Mouse (Mus musculus) intestine, embryonic 14.5 days (tissue): ENCODE results near the gene Vasn. TPM values are rescaled to one million over a fixed set of nuclear protein-coding genes. Genes with fewer than 3 reads are reported as not detected.
"Not testable (repeated sequence)": the region's sequence is repeated elsewhere in the genome, so short reads cannot be mapped to it uniquely, and the experiment has no call there.

ENCODE experiments used
- ATAC-seq: fragments of 200-750 bp; cut with Nextera tagmentation; replicated peaks from 2 replicates; pipeline ENCODE4 v1.8.0; 2017; ENCODE audit warnings: low read depth, moderate number of reproducible peaks, moderate TSS enrichment, moderate library complexity; ENCODE audit not compliant: low FRiP score, low TSS enrichment
- DNase-seq: peaks from one replicate; pipeline ENCODE4 v3.0.0-alpha.2; 2018; ENCODE audit warnings: low spot score
- H3K27ac ChIP-seq: fragments of 300-500 bp; sonication (generic); 2 replicates; pipeline ENCODE4 v1.5.1; 2014; ENCODE audit warnings: low read depth, mild to moderate bottlenecking, control low read depth
- H3K27me3 ChIP-seq: fragments of 300-500 bp; sonication (generic); replicated peaks from 2 replicates; pipeline ENCODE4 v1.6.1; 2014; ENCODE audit warnings: low read length, control low read depth; ENCODE audit not compliant: control insufficient read depth, insufficient read depth
- H3K36me3 ChIP-seq: fragments of 300-500 bp; sonication (generic); 2 replicates; pipeline ENCODE4 v1.6.1; 2014; ENCODE audit warnings: low read length, control low read depth; ENCODE audit not compliant: control insufficient read depth, insufficient read depth
- H3K4me1 ChIP-seq: fragments of 300-500 bp; sonication (generic); replicated peaks from 2 replicates; pipeline ENCODE4 v1.6.1; 2014; ENCODE audit warnings: low read length, control low read depth, mixed read lengths; ENCODE audit not compliant: control insufficient read depth, insufficient read depth
- H3K4me2 ChIP-seq: fragments of 300-500 bp; sonication (generic); 2 replicates; pipeline ENCODE4 v1.6.1; 2014; ENCODE audit warnings: low read length
- H3K4me3 ChIP-seq: fragments of 300-500 bp; sonication (generic); 2 replicates; pipeline ENCODE4 v1.5.1; 2014; ENCODE audit warnings: low read depth, low read length, control low read depth, mixed read lengths
- H3K9ac ChIP-seq: fragments of 300-500 bp; sonication (generic); 2 replicates; pipeline ENCODE4 v1.6.1; 2014; ENCODE audit warnings: mild to moderate bottlenecking, low read length
- H3K9me3 ChIP-seq: fragments of 300-500 bp; sonication (generic); 2 replicates; pipeline ENCODE4 v1.6.1; 2016; ENCODE audit warnings: low read length, control low read depth; ENCODE audit not compliant: control insufficient read depth
- WGBS: fragments of 180-500 bp; shearing (Covaris S2); extraction: QIAGEN DNeasy Blood & Tissue Kit; methylation state at CpG from one replicate; pipeline ENCODE4 v1.1.7; 2014; 5-methylcytosine and 5-hydroxymethylcytosine counted together
- polyA plus RNA-seq: library from polyadenylated mRNA; unstranded; fragments of >200 nt; fragmentation: Nextera tagmentation; extraction: Ambion mirVana; gene quantifications from 2 replicates; pipeline ENCODE4 v1.2.1, GENCODE M21; 2014

Vasn gene
- polyA plus RNA-seq, 1 experiment from 2014 or later, result 17.1 TPM

DNA sequence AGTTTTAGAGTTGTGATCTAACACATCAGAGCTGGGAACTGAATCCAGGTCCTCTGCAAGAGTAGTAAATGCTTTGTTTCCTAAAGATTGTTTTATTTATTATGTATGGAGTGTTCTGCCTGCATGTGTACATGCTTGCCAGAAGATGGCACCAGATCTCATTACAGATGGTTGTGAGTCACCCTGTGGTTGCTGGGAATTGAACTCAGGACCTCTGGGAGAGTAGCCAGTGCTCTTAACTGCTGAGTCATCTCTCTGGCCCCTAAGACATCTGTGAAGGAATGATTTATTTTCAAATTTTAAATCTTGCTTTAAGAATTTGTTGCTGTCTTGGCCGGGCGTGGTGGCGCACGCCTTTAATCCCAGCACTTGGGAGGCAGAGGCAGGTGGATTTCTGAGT lies 49.6 kb downstream of the Vasn start:
- H3K27me3 ChIP-seq, ATAC-seq, DNase-seq, H3K9ac ChIP-seq, H3K4me3 ChIP-seq, H3K4me1 ChIP-seq, H3K9me3 ChIP-seq, H3K27ac ChIP-seq, H3K4me2 ChIP-seq: not testable (repeated sequence)
- peaks cover 75% of the 10 kb centered on the region for H3K36me3 ChIP-seq
- WGBS, result 95% methylated on average over 4 of the region's 4 CpGs

Other genes starting within 250 kb of the Vasn start
- 1.6 and 2.2 TPM in 2 replicates for gene Adcy9, start 219.4 kb upstream of the Vasn start, polyA plus RNA-seq
- 13.1 and 15.3 TPM in 2 replicates for gene Srl, start 98.1 kb upstream of the Vasn start, polyA plus RNA-seq
- gene Tfap4, start 80.1 kb upstream of the Vasn start, polyA plus RNA-seq, result 27.6 and 30.0 TPM in 2 replicates
- 29.0 and 31.0 TPM in 2 replicates for gene Glis2, start 45.2 kb upstream of the Vasn start, polyA plus RNA-seq
- 80.5 and 85.9 TPM in 2 replicates for gene Pam16, start 15.0 kb upstream of the Vasn start, polyA plus RNA-seq
- 71.6 and 75.3 TPM in 2 replicates for gene Dnaja3, start within 50 bp of the Vasn start, polyA plus RNA-seq
- gene Coro7, start 39.8 kb downstream of the Vasn start, polyA plus RNA-seq, result 17.8 and 19.3 TPM in 2 replicates
- 73.4 and 79.4 TPM in 2 replicates for gene Nmral1, start 79.4 kb downstream of the Vasn start, polyA plus RNA-seq
- 94.7 and 97.6 TPM in 2 replicates for gene Hmox2, start 86.4 kb downstream of the Vasn start, polyA plus RNA-seq
- 85.3 and 95.5 TPM in 2 replicates for gene Cdip1, start 150.4 kb downstream of the Vasn start, polyA plus RNA-seq
- 0.43 and 0.55 TPM in 2 replicates for gene 4930562C15Rik, start 195.5 kb downstream of the Vasn start, polyA plus RNA-seq
- gene Ubald1, start 240.4 kb downstream of the Vasn start, polyA plus RNA-seq, result 39.3 and 40.6 TPM in 2 replicates
- 83.7 and 87.6 TPM in 2 replicates for gene Mgrn1, start 246.3 kb downstream of the Vasn start, polyA plus RNA-seq